Mouse (Mus musculus): Measurements from ENCODE around the gene St3gal3.

DNA sequence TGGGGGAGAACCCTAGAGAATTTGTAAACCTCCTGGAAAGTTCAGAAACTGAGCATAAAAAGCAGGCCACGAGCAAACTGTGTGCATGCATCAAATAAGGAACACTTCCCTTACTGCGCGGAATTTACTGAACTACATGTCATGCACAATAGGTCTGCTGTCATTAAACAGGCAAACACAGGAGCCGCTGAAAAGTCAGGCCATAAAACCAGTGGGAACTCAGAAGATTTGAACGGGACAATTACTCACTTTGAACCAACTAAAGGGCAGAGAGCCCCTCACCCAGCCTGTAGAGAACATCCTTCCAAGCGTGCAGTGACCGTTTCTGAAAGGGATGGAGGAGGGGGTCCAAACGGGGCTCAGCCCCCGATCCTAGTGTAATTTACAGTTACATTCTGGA lies 93.6 kb downstream of the St3gal3 start:
- TF ChIP-seq POLR2A (IDR thresholded peaks at IDR 0.05; ENCODE audit: borderline replicate concordance, extremely low read depth, insufficient read depth, insufficient read length, poor library complexity, severe bottlenecking): no peak
- no peak for TF ChIP-seq CTCF (IDR thresholded peaks at IDR 0.05; ENCODE audit: borderline replicate concordance, extremely low read depth, insufficient read depth, insufficient read length)

Data from brain, embryonic 14.5 days (tissue).